Mouse (Mus musculus): ENCODE results near the gene Ccin. TPM values are rescaled to one million over a fixed set of nuclear protein-coding genes. Genes with fewer than 3 reads are reported as not detected.
A peak's percentile ranks its signal among the peaks of the same experiment; 100 is the strongest.

Ccin gene
- polyA plus RNA-seq, 1 experiment from 2014 or later = not detected

DNA sequence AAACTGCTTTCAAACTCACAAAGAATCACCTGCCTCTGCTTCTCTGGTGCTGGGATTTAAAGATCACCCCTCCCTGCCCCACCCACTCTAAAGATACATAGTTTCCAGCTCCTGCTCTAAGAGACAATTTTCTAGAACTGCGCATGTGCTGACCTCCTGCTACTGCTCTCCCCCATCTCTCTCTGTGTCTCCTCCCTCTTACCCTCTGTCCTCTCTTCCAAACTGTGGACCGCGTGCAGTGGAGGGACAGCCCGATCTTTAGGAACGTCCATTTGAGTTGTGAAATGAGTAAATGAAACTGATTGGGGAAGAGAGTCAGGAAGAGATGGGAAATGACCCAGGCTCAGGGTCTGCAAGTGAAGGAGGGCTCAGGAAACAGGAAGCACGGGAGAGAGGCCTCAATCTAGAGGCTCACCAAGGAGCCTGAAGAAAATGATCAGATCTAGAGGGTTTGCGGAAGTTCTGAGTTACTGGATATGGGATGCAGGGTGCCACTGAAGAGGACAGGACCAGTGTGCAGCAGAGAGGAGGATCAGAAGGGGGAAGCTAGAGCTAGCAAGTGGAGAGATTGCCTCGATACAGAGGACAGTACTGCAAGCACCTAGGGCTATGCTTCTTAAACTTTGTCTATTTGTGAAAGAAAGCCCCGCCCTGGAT, 23.6 kb upstream of the Ccin start:
- 40% methylated on average over 9 of the region's 9 CpGs for WGBS
- Histone ChIP-seq H3K4me2 (peak overlapping the region; percentile 93), H3K4me1 (replicated peaks; ENCODE audit: control insufficient read depth, insufficient read depth, low read length) (peaks cover 63% of the 10 kb centered on the region), H3K9ac (ENCODE audit: low read depth, low read length) (peak overlapping the region; percentile 57), H3K36me3 (ENCODE audit: control insufficient read depth, insufficient read depth, low read length) (no peaks in the 10 kb centered on the region), H3K9me3 (ENCODE audit: control insufficient read depth, low read length) (no peaks in the 10 kb centered on the region), H3K4me3 (ENCODE audit: low read depth, low read length) (peak overlapping the region; percentile 36), H3K27ac (ENCODE audit: low read depth, low read length) (peak overlapping the region; percentile 95), H3K27me3 (replicated peaks; ENCODE audit: control insufficient read depth, insufficient read depth, low read length) (no peaks in the 10 kb centered on the region)
- DNase-seq (ENCODE audit: low spot score) (no peak), ATAC-seq (replicated peaks; ENCODE audit: low FRiP score) (no peak)

DNA sequence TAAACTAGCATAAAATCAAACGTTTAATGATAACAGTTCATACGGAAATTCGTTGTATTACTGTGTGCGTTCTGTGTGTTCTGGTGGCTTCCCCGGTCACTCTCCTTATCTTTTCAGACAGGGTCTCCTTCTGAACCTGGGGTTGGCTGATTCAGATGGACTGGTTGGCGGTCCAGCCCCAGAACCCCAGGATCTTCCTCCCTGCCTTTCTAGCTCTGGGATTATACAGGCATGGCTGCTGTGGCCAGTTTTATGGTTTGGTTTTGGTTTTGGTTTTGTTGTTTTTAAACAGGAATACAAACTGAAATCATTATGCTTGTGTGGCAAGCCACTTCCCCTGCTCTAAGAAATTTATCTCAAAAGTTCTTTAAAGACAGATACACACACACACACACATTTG, 23.1 kb upstream of the Ccin start:
- H3K36me3 ChIP-seq (ENCODE audit: control insufficient read depth, insufficient read depth, low read length) = no peaks in the 10 kb centered on the region
- 39% methylated on average over 6 of the region's 6 CpGs for WGBS
- H3K27ac ChIP-seq (ENCODE audit: low read depth, low read length) = peak overlapping the region; percentile 95
- no peaks in the 10 kb centered on the region for H3K9me3 ChIP-seq (ENCODE audit: control insufficient read depth, low read length)
- no peak for DNase-seq (ENCODE audit: low spot score)
- ATAC-seq (replicated peaks; ENCODE audit: low FRiP score) = peak; percentile 39
- H3K4me3 ChIP-seq (ENCODE audit: low read depth, low read length) = peak overlapping the region; percentile 36
- peak overlapping the region; percentile 93 for H3K4me2 ChIP-seq
- peak overlapping the region; percentile 57; the same call in 1 of the 2 replicates for H3K9ac ChIP-seq (ENCODE audit: low read depth, low read length)
- peaks cover 69% of the 10 kb centered on the region for H3K4me1 ChIP-seq (replicated peaks; ENCODE audit: control insufficient read depth, insufficient read depth, low read length)
- H3K27me3 ChIP-seq (replicated peaks; ENCODE audit: control insufficient read depth, insufficient read depth, low read length) = no peaks in the 10 kb centered on the region

DNA sequence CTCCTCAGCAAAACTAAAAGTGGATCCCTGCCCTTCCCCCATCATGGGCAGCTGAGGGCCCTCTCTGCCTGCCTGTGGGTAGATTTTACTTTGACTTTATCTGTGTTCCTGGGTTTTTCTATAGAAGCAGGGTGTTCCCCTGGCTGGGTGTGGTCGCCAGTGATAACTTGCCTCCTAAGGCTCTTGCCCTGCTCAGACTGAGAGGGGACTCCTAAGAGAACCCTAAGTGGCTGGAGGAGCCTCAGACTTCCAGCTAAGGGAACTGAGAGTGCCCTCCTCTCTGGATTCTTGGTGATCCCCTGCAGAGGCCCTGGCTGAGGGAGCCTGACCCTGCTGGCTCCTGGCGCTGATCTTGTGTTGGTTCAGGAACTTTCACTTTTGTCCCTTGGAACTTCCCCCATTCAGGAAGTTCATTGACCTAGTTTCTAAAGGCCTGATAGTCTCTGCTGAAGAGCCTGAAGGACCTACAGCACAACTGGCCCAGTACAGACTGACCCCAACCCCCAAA, 18.9 kb upstream of the Ccin start:
- ATAC-seq (replicated peaks; ENCODE audit: low FRiP score) (peak; percentile 88), DNase-seq (ENCODE audit: low spot score) (peak; percentile 58)
- H3K4me2 ChIP-seq = peak overlapping the region; percentile 82
- H3K27me3 ChIP-seq (replicated peaks; ENCODE audit: control insufficient read depth, insufficient read depth, low read length) = no peaks in the 10 kb centered on the region
- H3K4me3 ChIP-seq (ENCODE audit: low read depth, low read length) = peak overlapping the region; percentile 35
- no peaks in the 10 kb centered on the region for H3K9me3 ChIP-seq (ENCODE audit: control insufficient read depth, low read length)
- no peaks in the 10 kb centered on the region for H3K36me3 ChIP-seq (ENCODE audit: control insufficient read depth, insufficient read depth, low read length)
- WGBS = 30% methylated on average over 2 of the region's 2 CpGs
- peak overlapping the region; percentile 94 for H3K27ac ChIP-seq (ENCODE audit: low read depth, low read length)
- peaks cover 84% of the 10 kb centered on the region for H3K4me1 ChIP-seq (replicated peaks; ENCODE audit: control insufficient read depth, insufficient read depth, low read length)
- peak overlapping the region; percentile 64 for H3K9ac ChIP-seq (ENCODE audit: low read depth, low read length)

DNA sequence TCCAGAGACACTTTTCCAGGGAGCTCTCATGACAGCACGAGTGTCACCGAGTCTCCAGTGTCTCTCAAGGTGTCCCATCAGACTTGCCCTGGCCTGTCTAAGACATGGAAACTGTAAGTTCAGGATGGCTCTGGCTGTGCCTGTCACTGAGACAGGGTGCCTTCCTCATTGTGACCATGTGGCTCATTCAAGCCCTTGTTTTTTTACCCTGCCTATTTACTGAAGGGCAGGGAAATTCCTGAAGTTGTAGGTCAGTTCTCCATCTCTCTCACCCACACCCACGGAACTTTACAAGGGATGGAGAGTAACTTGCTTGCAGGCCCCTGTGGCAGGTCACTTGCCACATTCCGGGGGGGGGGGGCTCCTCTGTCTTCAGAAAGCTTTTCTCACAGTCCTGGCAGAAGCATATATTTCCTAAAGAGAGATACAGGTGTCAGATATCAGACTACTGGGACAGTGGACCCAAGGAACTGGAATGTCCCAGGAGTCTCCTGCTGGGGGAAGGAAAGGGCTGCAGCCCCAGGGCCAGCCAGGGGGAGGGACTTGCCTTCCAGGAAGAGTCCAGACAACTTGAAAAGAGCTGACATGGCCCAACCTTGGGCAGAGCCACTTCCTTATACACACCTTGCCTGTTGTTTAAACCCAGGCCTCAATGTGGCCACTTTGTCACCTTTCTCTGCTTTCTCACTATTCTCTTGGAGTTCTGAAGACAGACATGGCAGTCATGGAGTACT, 18.2 kb upstream of the Ccin start:
- peak overlapping the region; percentile 94 for H3K27ac ChIP-seq (ENCODE audit: low read depth, low read length)
- 33% methylated on average over 4 of the region's 4 CpGs for WGBS
- DNase-seq (ENCODE audit: low spot score) (no peak), ATAC-seq (replicated peaks; ENCODE audit: low FRiP score) (0 out of 2 replicates have a peak, but pooled peaks have one; percentile 9)
- H3K9ac ChIP-seq (ENCODE audit: low read depth, low read length) = peak overlapping the region; percentile 64
- H3K27me3 ChIP-seq (replicated peaks; ENCODE audit: control insufficient read depth, insufficient read depth, low read length) = no peaks in the 10 kb centered on the region
- peaks cover 79% of the 10 kb centered on the region for H3K4me1 ChIP-seq (replicated peaks; ENCODE audit: control insufficient read depth, insufficient read depth, low read length)
- H3K4me2 ChIP-seq = peak overlapping the region; percentile 82
- no peak overlapping the region; the same call in 1 of the 2 replicates for H3K4me3 ChIP-seq (ENCODE audit: low read depth, low read length)
- no peaks in the 10 kb centered on the region for H3K36me3 ChIP-seq (ENCODE audit: control insufficient read depth, insufficient read depth, low read length)
- H3K9me3 ChIP-seq (ENCODE audit: control insufficient read depth, low read length) = no peaks in the 10 kb centered on the region

DNA sequence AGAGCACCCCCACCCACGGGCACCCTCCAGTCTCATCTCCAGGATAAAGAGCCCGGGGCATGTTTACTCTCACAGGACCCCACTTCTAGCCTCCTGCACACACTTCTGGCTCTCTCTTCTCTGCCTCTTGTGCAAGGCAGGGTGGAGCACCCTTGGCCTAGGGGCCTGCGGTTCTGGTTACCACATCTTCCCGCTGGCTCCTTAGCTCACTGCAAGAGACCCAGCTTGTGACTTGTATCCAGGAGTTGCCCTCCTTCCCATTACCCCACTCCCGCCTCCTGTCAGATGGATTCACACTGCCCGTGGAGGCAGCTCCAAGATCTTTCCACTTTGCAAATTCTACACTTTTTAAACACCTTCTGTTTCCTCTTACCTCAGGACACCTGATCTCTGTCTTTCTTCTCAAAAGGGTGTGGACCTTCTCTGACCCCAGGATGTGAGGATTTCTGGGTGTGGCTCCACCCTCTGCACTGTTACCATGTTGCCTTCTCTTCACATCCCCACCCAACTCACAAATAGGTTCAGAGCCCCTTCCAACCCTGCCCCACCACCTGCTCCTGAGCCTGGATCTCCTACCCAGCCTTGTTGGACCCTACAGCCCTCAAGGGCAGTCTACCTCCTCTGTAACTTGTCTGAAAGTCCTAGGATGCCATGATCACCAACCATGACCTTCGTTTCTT, 17.3 kb upstream of the Ccin start:
- no peak for DNase-seq (ENCODE audit: low spot score)
- peak overlapping the region; percentile 30; the same call in 1 of the 2 replicates for H3K9ac ChIP-seq (ENCODE audit: low read depth, low read length)
- no peak overlapping the region for H3K4me3 ChIP-seq (ENCODE audit: low read depth, low read length)
- ATAC-seq (replicated peaks; ENCODE audit: low FRiP score) = no peak
- H3K36me3 ChIP-seq (ENCODE audit: control insufficient read depth, insufficient read depth, low read length) = no peaks in the 10 kb centered on the region
- H3K9me3 ChIP-seq (ENCODE audit: control insufficient read depth, low read length) = no peaks in the 10 kb centered on the region
- H3K4me2 ChIP-seq = peak overlapping the region; percentile 17; the same call in 1 of the 2 replicates
- 67% methylated on average over 7 of the region's 7 CpGs for WGBS
- H3K27me3 ChIP-seq (replicated peaks; ENCODE audit: control insufficient read depth, insufficient read depth, low read length) = no peaks in the 10 kb centered on the region
- H3K27ac ChIP-seq (ENCODE audit: low read depth, low read length) = peak overlapping the region; percentile 94; the same call in 1 of the 2 replicates
- peaks cover 73% of the 10 kb centered on the region for H3K4me1 ChIP-seq (replicated peaks; ENCODE audit: control insufficient read depth, insufficient read depth, low read length)

DNA sequence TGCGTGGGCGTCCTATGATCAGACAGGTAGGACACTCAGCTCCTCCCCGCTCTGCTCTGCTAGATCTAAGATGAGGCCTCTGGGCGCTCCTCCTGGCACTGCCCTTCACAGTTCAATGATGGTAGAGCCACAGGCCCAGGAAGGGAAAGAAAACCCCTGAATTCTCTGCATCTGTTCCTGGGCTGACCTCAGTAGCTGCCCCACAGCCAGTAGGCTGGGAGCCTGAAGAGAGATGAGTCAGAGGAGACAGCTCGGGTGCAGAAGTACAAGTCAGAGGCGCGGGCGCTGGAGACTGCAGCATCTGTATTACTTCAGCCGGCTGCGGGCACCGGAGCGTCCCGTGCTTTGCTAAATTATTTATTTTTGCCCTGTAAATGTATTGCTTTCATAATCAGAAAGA, 14.6 kb upstream of the Ccin start:
- Histone ChIP-seq H3K9me3 (ENCODE audit: control insufficient read depth, low read length) (no peaks in the 10 kb centered on the region), H3K9ac (ENCODE audit: low read depth, low read length) (no peak overlapping the region), H3K36me3 (ENCODE audit: control insufficient read depth, insufficient read depth, low read length) (no peaks in the 10 kb centered on the region), H3K4me3 (ENCODE audit: low read depth, low read length) (no peak overlapping the region), H3K27me3 (replicated peaks; ENCODE audit: control insufficient read depth, insufficient read depth, low read length) (no peaks in the 10 kb centered on the region), H3K4me2 (no peak overlapping the region), H3K4me1 (replicated peaks; ENCODE audit: control insufficient read depth, insufficient read depth, low read length) (peaks cover 64% of the 10 kb centered on the region), H3K27ac (ENCODE audit: low read depth, low read length) (no peak overlapping the region)
- no peak for DNase-seq (ENCODE audit: low spot score)
- WGBS = 62% methylated on average over 13 of the region's 13 CpGs
- no peak for ATAC-seq (replicated peaks; ENCODE audit: low FRiP score)

DNA sequence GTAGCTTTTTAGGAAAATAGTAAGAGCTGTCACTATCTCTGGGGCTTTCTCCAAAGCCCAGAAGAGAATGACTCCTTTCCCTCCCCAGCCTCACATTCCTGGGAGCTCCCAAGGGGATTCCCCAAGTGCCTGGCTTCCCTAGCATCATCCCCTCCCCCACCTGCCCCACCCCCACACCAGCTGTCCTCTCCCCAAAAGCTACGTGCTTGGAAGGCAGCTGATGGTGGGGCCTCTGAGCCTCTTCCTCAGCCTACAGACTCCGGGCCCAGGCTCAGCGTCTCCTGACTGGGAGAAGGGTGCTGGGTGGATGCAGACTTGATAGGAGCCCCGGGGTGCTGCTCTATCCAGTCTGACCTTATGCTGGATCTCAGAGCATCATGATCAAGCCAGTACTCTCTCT, 13.9 kb upstream of the Ccin start:
- no peak overlapping the region for H3K4me2 ChIP-seq
- no peaks in the 10 kb centered on the region for H3K36me3 ChIP-seq (ENCODE audit: control insufficient read depth, insufficient read depth, low read length)
- H3K27ac ChIP-seq (ENCODE audit: low read depth, low read length) = no peak overlapping the region
- H3K27me3 ChIP-seq (replicated peaks; ENCODE audit: control insufficient read depth, insufficient read depth, low read length) = no peaks in the 10 kb centered on the region
- H3K9ac ChIP-seq (ENCODE audit: low read depth, low read length) = no peak overlapping the region
- DNase-seq (ENCODE audit: low spot score) (no peak), ATAC-seq (replicated peaks; ENCODE audit: low FRiP score) (no peak)
- WGBS = 24% methylated on average over 4 of the region's 4 CpGs
- H3K4me1 ChIP-seq (replicated peaks; ENCODE audit: control insufficient read depth, insufficient read depth, low read length) = peaks cover 58% of the 10 kb centered on the region
- H3K9me3 ChIP-seq (ENCODE audit: control insufficient read depth, low read length) = no peaks in the 10 kb centered on the region
- no peak overlapping the region for H3K4me3 ChIP-seq (ENCODE audit: low read depth, low read length)

DNA sequence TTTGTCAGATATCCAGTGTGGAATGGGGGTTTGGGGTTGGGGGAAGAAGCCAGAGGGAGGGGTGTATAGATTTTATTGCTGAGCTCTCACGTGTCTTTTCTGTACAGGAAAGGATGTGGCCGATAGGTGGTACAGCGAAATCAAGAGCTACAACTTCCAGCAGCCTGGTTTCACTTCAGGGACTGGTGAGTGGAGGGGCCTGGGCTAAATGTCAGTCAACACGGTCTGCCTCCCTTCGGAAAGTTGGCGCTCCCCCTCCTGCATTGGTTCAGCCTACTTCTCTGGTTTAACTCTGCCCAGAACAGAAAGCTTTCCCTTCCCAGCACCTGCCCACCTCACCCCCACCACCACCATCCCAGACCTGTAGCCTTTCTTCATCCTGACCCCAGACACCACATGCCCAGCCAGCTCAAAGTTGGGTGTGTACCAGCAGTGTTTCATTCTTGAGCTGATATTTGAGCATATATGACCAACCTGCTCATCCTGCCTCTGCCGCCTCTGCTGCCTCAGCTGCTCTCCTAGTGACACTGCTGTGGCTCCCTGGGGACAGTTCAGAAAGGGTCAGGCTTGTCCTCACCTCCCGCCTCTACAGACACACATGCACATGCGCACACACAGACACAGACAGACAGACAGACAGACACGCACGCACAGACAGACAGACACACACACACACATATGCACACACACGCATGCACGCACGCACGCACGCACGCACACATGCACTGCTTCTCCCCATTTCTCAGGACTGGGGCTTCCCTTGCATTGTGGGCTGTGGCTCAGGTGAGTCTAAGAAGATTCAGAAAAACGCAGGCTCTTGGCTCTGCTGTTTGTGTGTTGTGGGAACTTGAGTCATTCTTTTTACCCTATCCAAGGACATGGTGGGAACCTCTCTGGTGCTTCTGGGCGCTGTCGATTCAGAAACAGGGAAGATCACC, 12.6 kb upstream of the Ccin start:
- ATAC-seq (replicated peaks; ENCODE audit: low FRiP score) = no peak
- DNase-seq (ENCODE audit: low spot score) = no peak
- Histone ChIP-seq H3K4me3 (ENCODE audit: low read depth, low read length) (no peak overlapping the region), H3K4me2 (no peak overlapping the region), H3K4me1 (replicated peaks; ENCODE audit: control insufficient read depth, insufficient read depth, low read length) (peaks cover 51% of the 10 kb centered on the region), H3K9ac (ENCODE audit: low read depth, low read length) (no peak overlapping the region), H3K9me3 (ENCODE audit: control insufficient read depth, low read length) (no peaks in the 10 kb centered on the region), H3K36me3 (ENCODE audit: control insufficient read depth, insufficient read depth, low read length) (no peaks in the 10 kb centered on the region), H3K27ac (ENCODE audit: low read depth, low read length) (no peak overlapping the region), H3K27me3 (replicated peaks; ENCODE audit: control insufficient read depth, insufficient read depth, low read length) (no peaks in the 10 kb centered on the region)
- 86% methylated on average over 20 of the region's 20 CpGs for WGBS

All from liver, embryonic 11.5 days (tissue).